Mouse (Mus musculus) mouse embryonic stem cell (cell line): Measurements from ENCODE around the gene Efcab11.

Source experiments
- in situ Hi-C, 2 experiments: fragments of 300-500 bp; cut with MboI; formaldehyde crosslinking; loops; 1 replicate in 1 of 2; 3 replicates in 1 of 2; pipeline ENCODE4 v1.14.3; 2019 to 2020; ENCODE audit warnings: low sequenced_read_pairs in 2 of 2, low pct_unique_long_range_greater_than_20kb in 1 of 2, mixed read lengths in 1 of 2; ENCODE audit not compliant: unreplicated experiment in 1 of 2

Gene Efcab11

GRCm38 (mm10) chr12:99649732-99650131, 234.5 kb downstream of the Efcab11 start:
- in situ Hi-C loops, result no loop called here

GRCm38 (mm10) chr12:99648781-99649180, 235.5 kb downstream of the Efcab11 start:
- in situ Hi-C loops, result no loop called here

- in situ Hi-C loops, result no loop called here
Observed at GRCm38 (mm10) chr12:99646556-99647354, 237.5 kb downstream of the Efcab11 start.

GRCm38 (mm10) chr12:99645418-99645817, 238.8 kb downstream of the Efcab11 start:
- in situ Hi-C loops, result no loop called here

- in situ Hi-C loops, result no loop called here
Observed at GRCm38 (mm10) chr12:99644966-99645365, 239.3 kb downstream of the Efcab11 start.
